Mouse (Mus musculus) left cerebral cortex, adult 11 months (tissue): ENCODE data around the gene Pgls.

ENCODE experiments used
- DNase-seq: peaks from one replicate; pipeline ENCODE4 v3.0.0; 2022; ENCODE audit warnings: low spot score

Pgls gene

GRCm38 (mm10) chr8:71598841-71599240 is 6.9 kb downstream of the Pgls start:
- DNase-seq: no peak

GRCm38 (mm10) chr8:71601939-71602665 is 10.1 kb downstream of the Pgls start:
- DNase-seq: no peak

GRCm38 (mm10) chr8:71602666-71603334 is 10.8 kb downstream of the Pgls start:
- DNase-seq: no peak

GRCm38 (mm10) chr8:71604021-71604420 is 12.0 kb downstream of the Pgls start:
- DNase-seq: no peak

GRCm38 (mm10) chr8:71610822-71611651 is 19.1 kb downstream of the Pgls start, which contains the start of gene Colgalt1:
TSS of gene Colgalt1 (plus strand) at chr8:71610998.
- DNase-seq: peak; percentile 98

DNA sequence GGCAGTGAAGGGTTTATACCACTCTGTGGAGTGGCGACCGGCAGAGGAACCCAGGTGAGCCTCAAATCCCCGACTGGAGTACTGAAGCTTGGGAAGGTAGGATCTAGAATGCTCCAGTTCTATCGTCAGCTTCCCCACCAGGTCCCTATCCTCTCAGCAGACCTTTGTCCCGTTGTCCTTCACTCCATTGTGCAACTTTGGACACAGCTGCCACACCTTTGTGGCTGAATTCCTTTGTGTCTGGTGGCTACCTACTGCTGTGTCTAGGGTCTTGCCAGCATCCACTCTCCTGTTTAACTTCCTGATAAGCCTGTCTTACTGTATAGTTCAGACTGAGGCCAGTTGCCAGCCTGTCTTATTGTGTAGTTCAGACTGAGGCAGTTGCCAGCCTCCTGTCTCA is 20.2 kb downstream of the Pgls start:
- no peak for DNase-seq

DNA sequence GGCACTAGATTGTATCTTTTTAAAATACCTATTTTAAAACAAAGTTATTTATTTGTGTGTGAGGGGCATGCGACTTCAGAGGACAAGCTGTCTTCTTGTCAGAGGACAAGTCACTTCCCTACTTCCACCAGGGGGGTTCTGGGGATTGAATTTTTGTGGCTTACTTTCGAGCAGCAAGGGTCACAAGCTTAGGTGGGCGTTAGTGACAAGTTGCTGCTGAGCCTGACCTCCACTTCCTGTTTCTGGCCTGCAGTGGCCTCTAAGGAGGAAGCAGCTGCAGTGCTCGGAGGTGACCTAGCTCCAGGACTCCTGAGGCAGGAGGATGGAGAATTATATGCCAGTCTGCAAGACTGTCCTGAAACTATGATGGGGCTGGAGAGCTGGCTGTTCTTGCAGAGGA is 21.4 kb downstream of the Pgls start:
- DNase-seq: no peak

DNA sequence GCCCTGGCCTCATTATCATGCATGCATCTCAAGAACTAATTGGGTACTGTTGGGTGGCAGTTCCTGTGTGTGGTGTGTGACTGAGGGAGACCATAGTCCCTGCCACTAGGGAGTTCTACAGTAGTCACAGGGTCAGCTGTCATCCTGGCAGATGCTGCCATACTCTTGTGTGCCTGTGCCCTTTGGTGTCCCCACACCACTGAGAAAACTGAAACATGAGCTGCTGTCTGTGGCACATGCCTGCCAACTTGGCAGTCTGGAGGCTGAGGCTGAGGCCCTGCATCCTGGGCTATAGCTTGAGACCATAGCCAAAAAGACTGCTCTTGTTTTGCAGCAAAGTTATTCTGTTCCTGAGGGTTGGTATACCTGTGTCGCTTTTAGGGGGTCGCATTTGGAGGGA is 27.8 kb downstream of the Pgls start:
- DNase-seq: no peak

GRCm38 (mm10) chr8:71625088-71625487 is 33.1 kb downstream of the Pgls start:
- no peak for DNase-seq

GRCm38 (mm10) chr8:71626753-71627152 is 34.8 kb downstream of the Pgls start:
- DNase-seq: no peak

- no peak for DNase-seq
These were observed 35.5 kb downstream of the Pgls start for GRCm38 (mm10) chr8:71627265-71628099.

DNA sequence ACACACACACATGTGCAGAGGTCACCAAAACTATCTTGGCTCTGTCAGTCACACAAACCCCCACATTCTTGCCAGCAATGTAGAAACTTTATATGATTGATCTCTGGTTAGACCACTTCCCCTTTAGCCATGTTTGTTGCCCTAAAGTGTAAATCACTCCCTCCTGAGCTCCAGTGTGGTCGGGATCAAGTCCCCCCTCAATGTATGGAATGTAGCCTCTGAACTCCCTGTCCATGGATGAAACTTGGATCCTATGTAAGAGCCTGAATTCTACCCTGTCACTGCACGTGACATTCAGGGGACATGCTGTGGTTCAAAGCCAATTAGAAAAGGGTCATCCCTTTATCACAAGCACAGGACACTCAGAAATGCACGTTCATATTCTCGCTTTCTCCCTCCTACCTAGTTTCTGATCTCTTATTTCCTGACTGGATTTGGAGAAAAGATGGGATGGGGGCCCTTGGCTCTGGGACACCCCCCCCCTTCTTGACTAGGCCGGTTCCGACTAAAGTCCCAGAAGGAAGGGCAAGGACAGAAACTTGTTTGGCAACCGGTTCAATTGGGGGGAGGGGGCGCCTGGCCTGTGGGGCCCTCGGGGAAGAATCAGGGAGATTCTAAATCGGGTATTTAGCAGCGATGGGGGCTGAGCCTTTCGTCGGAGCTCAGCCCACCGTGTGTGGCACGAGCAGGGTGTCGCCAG is 36.6 kb downstream of the Pgls start:
- DNase-seq: no peak

GRCm38 (mm10) chr8:71629096-71629697 is 37.2 kb downstream of the Pgls start:
- peak; percentile 88 for DNase-seq

GRCm38 (mm10) chr8:71629781-71630212 is 37.8 kb downstream of the Pgls start:
- DNase-seq: no peak

GRCm38 (mm10) chr8:71630761-71631160 is 38.8 kb downstream of the Pgls start:
- no peak for DNase-seq

DNA sequence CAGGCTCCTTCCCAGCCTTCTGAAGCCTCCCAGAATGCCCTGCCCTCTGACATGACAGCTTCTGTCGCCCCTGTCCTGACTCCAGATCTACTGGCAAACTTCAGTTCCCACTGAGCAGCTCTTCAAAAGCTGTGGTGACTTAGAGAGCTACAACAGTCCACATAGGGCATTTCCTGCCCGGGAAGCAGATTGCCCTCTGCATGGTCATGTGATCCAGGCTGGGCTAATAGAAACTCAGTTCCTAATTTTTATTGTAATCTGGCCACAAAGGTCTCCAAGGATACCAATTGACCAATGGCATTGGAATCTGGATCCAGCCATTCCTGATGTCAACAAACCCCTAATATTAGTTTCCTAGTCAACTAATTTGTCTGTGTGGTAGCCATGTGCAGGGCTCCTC is 39.9 kb downstream of the Pgls start:
- DNase-seq: no peak

DNA sequence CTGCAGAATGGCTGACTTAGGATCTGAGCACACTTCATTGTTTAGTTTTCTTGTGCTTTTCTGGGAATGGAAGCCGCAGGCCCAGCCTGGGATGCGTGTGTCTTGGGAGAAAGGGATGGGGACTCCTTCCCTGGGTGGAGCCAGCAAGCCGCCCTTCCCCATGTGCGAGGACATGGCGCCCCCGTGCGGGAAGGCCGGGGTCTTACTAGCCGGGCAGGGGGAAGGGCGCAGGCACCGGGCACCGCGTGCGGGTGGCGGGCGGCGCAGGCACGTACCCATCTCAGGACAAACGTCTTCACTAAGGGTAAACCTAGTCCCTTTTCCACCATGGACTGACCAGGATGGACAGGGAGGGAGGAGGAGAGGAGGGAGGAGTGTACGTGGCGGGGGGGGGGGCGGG is 41.2 kb downstream of the Pgls start:
- no peak for DNase-seq

DNA sequence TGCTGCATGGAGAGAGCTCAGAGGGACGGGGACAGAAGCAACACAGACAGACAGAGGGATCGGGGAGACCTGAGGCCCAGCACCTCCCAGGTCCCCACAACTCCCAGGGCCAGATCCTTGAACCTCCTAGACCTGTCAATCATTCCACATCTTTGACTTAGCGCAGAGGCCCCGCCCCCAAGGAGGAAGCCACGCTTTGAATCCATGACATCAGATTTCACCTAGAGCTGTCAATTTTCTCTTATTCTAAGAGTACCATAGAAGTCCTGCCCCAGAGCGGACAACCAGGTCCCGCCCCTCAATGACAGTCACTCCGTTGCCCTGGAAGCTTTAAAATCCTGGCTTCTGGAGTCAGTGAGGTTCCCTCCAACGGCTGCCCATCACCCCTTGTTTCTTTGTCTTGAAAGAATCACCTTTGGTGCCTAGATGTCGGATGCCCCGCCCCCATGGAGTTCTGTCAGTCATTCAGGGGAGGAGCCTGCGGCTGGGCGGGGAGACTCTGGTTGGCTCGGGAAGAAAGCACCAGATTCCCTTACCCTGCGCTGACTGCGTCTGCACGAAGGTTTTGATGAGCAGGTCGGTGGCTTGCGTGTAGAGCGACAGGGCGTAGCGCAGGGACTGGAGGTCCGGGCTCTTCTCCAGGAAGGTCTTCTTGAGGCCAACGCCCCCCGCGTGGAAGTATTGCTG is 42.1 kb downstream of the Pgls start:
- no peak for DNase-seq

DNA sequence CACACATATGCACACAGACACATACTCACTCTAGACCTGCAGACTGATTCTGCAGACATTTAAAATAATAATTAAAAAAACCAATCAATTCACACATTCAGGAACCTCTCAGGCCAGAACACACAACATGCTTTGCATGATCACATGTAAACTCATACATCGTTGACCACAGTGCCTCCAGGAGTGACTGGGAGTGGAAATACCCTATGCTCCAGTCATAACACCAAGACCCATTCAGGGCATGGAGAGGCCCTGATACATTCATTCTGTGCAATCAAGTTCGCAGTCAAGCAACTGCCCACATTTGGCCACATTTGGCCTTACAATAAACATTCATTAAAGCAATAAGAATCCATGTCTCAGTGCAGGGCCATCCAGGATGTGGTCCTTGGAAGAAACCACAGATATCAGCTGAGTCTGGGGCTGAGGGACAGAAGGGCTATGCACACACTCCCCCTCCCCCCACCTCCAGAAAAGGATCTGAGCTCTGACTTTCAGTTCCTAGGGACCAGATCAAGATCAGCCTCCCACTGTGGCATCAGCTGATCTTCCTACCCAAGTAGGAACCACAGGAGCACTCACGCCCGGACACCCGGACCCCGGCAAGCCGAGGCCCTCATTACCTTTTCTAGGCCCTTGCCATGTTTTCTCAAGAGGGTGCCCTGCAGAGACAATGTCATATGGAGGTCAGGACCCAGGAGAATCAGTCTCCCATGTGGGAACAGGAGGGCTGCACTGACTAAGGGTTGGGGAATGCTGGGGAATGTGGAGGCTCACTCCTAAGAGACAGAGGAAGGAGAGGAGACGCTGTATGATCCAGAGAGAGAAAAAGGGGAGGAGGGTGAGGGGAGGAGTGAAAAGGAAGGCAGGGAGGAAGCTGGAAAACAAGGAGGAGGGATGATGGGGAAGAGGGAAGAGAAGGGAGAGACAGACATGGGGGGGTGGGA is 45.4 kb downstream of the Pgls start:
- DNase-seq: no peak
